Mouse (Mus musculus): Measurements from ENCODE around the gene Clstn3. TPM values are rescaled to one million over a fixed set of nuclear protein-coding genes. Genes with fewer than 3 reads are reported as not detected.
"Not testable (repeated sequence)": the region's sequence is repeated elsewhere in the genome, so short reads cannot be mapped to it uniquely, and the experiment has no call there.

Gene Clstn3
- polyA plus RNA-seq, 1 experiment from 2014 or later = 2.8 TPM

GRCm38 (mm10) chr6:124414927-124415325 lies 49.7 kb downstream of the Clstn3 start, which contains the start of gene Pex5:
Gene Pex5 (minus strand): TSS chr6:124415067.
- H3K4me1 ChIP-seq (ENCODE audit: control insufficient read depth, insufficient read depth, low read length) = peaks cover 7% of the 10 kb centered on the region; the same call in 1 of the 2 replicates
- no peaks in the 10 kb centered on the region for H3K9me3 ChIP-seq (ENCODE audit: control insufficient read depth, low read length)
- no peaks in the 10 kb centered on the region for H3K27me3 ChIP-seq (ENCODE audit: control insufficient read depth, insufficient read depth, low read length)
- peak within 1 kb of the TSS; percentile 84 for H3K9ac ChIP-seq (ENCODE audit: low read depth, low read length)
- WGBS = 1% methylated on average over 36 of the region's 36 CpGs
- peaks cover 20% of the 10 kb centered on the region for H3K36me3 ChIP-seq (ENCODE audit: control insufficient read depth, insufficient read depth, low read length)
- H3K4me3 ChIP-seq (ENCODE audit: low read length) = peak within 1 kb of the TSS; percentile 86
- ATAC-seq (ENCODE audit: low FRiP score, low TSS enrichment) = peak; percentile 95
- peak within 1 kb of the TSS; percentile 59 for H3K4me2 ChIP-seq (replicated peaks; ENCODE audit: low read depth, low read length)
- H3K27ac ChIP-seq (ENCODE audit: low read depth, low read length) = peak within 1 kb of the TSS; percentile 73

DNA sequence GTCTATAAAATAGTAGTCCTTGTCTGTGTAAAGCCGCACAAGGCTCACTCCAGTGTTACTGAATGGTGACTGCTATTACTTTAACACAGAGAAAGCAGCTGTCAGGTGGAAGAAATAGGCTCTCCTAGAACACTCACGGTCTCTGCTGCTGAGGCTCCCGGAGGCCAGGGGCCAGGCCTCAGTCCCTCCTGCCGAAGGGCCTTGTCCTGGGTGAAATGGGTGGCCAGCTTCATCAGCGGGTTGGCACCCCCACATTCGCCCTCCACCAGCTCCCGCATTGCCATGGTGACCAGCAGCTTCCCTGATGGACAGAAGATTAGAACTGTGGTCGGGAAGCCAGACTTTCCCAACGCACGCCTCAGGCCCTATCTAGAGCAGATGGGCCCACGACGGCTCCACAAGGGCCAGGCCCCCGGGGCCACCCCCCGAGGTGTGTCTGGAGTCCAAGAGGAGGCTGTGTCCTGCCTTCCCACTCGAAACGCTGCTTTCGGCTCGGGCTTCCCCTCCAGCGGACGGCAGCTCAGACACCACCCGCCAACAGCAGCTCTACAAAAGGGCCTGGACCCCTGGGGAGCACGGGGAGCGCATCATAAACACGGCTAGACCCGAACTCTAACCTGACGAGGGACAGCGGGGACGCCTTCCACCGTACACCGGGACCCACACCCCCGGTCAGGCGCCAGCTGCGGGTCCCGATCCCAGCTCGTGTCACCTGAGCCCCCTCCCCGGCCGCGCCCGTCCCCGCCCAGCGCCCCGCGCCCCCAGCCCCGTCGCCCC lies 50.3 kb downstream of the Clstn3 start:
- WGBS = 2% methylated on average over 43 of the region's 45 CpGs
- H3K27ac ChIP-seq (ENCODE audit: low read depth, low read length) = peak overlapping the region; percentile 73

DNA sequence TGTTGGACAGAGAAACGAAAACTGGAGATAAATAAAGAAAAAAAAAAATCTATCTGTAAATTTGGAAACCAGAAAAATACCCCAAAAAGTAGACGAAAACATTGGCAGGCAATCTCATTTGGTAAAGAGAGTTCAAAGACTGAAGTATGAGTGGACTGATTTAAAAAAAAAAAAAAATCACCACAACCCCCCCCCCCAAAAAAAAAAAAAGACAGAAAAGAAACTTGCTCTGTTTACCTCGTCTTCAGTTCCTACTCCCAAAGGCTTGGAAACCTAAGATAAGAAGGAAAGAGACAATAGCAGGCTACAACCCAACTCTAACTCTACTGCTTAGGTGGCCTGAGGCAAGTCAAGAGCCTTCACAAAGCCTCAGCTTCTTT lies 50.8 kb downstream of the Clstn3 start:
- no peaks in the 10 kb centered on the region for H3K9me3 ChIP-seq (ENCODE audit: control insufficient read depth, low read length)
- peaks cover 20% of the 10 kb centered on the region for H3K36me3 ChIP-seq (ENCODE audit: control insufficient read depth, insufficient read depth, low read length)
- H3K4me2 ChIP-seq (replicated peaks; ENCODE audit: low read depth, low read length) = peak overlapping the region; percentile 59
- H3K4me1 ChIP-seq (ENCODE audit: control insufficient read depth, insufficient read depth, low read length) = peaks cover 7% of the 10 kb centered on the region; the same call in 1 of the 2 replicates
- WGBS = 67% methylated on average over 3 of the region's 3 CpGs
- peak overlapping the region; percentile 86 for H3K4me3 ChIP-seq (ENCODE audit: low read length)
- H3K27me3 ChIP-seq (ENCODE audit: control insufficient read depth, insufficient read depth, low read length) = no peaks in the 10 kb centered on the region
- ATAC-seq (ENCODE audit: low FRiP score, low TSS enrichment) = no peak
- H3K9ac ChIP-seq (ENCODE audit: low read depth, low read length) = peak overlapping the region; percentile 84
- H3K27ac ChIP-seq (ENCODE audit: low read depth, low read length) = no peak overlapping the region; the same call in 1 of the 2 replicates

More for the DNA sequence above, 50.3 kb downstream of the Clstn3 start:
- Histone ChIP-seq H3K9me3 (ENCODE audit: control insufficient read depth, low read length) (no peaks in the 10 kb centered on the region), H3K9ac (ENCODE audit: low read depth, low read length) (peak overlapping the region; percentile 84), H3K4me1 (ENCODE audit: control insufficient read depth, insufficient read depth, low read length) (peaks cover 7% of the 10 kb centered on the region; the same call in 1 of the 2 replicates), H3K27me3 (ENCODE audit: control insufficient read depth, insufficient read depth, low read length) (no peaks in the 10 kb centered on the region), H3K36me3 (ENCODE audit: control insufficient read depth, insufficient read depth, low read length) (peaks cover 20% of the 10 kb centered on the region), H3K4me3 (ENCODE audit: low read length) (peak overlapping the region; percentile 86), H3K4me2 (replicated peaks; ENCODE audit: low read depth, low read length) (peak overlapping the region; percentile 59)
- ATAC-seq (ENCODE audit: low FRiP score, low TSS enrichment) = peak; percentile 73

- Histone ChIP-seq H3K27ac (ENCODE audit: low read depth, low read length) (no peak overlapping the region), H3K36me3 (ENCODE audit: control insufficient read depth, insufficient read depth, low read length) (peaks cover 56% of the 10 kb centered on the region), H3K27me3 (ENCODE audit: control insufficient read depth, insufficient read depth, low read length) (no peaks in the 10 kb centered on the region), H3K9ac (ENCODE audit: low read depth, low read length) (no peak overlapping the region), H3K4me2 (replicated peaks; ENCODE audit: low read depth, low read length) (no peak overlapping the region), H3K9me3 (ENCODE audit: control insufficient read depth, low read length) (no peaks in the 10 kb centered on the region), H3K4me1 (ENCODE audit: control insufficient read depth, insufficient read depth, low read length) (no peaks in the 10 kb centered on the region), H3K4me3 (ENCODE audit: low read length) (no peak overlapping the region)
- ATAC-seq (ENCODE audit: low FRiP score, low TSS enrichment) = no peak
- 92% methylated on average over 5 of the region's 5 CpGs for WGBS
Observed at GRCm38 (mm10) chr6:124408355-124408754, 56.2 kb downstream of the Clstn3 start.

DNA sequence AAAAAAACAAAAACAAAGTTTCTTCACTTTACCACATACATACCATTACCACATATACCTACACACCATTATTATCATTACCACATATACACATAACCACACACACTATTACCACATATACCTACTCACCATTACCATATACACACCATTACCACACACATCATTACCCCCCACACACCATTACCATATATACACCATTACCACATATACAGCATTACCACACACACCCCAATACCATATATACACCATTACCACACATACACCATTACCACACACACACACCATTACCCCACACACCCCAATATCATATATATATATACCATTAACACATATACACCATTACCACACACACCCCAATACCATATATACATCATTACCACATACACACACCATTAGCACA lies 57.4 kb downstream of the Clstn3 start:
- H3K4me3 ChIP-seq (ENCODE audit: low read length) = no peak overlapping the region
- no peaks in the 10 kb centered on the region for H3K27me3 ChIP-seq (ENCODE audit: control insufficient read depth, insufficient read depth, low read length)
- H3K9me3 ChIP-seq (ENCODE audit: control insufficient read depth, low read length) = no peaks in the 10 kb centered on the region
- no peak overlapping the region for H3K4me2 ChIP-seq (replicated peaks; ENCODE audit: low read depth, low read length)
- no peaks in the 10 kb centered on the region for H3K4me1 ChIP-seq (ENCODE audit: control insufficient read depth, insufficient read depth, low read length)
- no peak overlapping the region for H3K9ac ChIP-seq (ENCODE audit: low read depth, low read length)
- H3K36me3 ChIP-seq (ENCODE audit: control insufficient read depth, insufficient read depth, low read length) = peaks cover 60% of the 10 kb centered on the region
- no peak overlapping the region for H3K27ac ChIP-seq (ENCODE audit: low read depth, low read length)
- no peak for ATAC-seq (ENCODE audit: low FRiP score, low TSS enrichment)

GRCm38 (mm10) chr6:124406326-124406725 lies 58.3 kb downstream of the Clstn3 start:
- no peak for ATAC-seq (ENCODE audit: low FRiP score, low TSS enrichment)
- Histone ChIP-seq H3K27ac (ENCODE audit: low read depth, low read length) (no peak overlapping the region), H3K9ac (ENCODE audit: low read depth, low read length) (no peak overlapping the region), H3K4me3 (ENCODE audit: low read length) (no peak overlapping the region), H3K9me3 (ENCODE audit: control insufficient read depth, low read length) (no peaks in the 10 kb centered on the region), H3K4me2 (replicated peaks; ENCODE audit: low read depth, low read length) (no peak overlapping the region), H3K27me3 (ENCODE audit: control insufficient read depth, insufficient read depth, low read length) (no peaks in the 10 kb centered on the region), H3K4me1 (ENCODE audit: control insufficient read depth, insufficient read depth, low read length) (no peaks in the 10 kb centered on the region), H3K36me3 (ENCODE audit: control insufficient read depth, insufficient read depth, low read length) (peaks cover 58% of the 10 kb centered on the region)
- WGBS = 97% methylated on average over 10 of the region's 10 CpGs

DNA sequence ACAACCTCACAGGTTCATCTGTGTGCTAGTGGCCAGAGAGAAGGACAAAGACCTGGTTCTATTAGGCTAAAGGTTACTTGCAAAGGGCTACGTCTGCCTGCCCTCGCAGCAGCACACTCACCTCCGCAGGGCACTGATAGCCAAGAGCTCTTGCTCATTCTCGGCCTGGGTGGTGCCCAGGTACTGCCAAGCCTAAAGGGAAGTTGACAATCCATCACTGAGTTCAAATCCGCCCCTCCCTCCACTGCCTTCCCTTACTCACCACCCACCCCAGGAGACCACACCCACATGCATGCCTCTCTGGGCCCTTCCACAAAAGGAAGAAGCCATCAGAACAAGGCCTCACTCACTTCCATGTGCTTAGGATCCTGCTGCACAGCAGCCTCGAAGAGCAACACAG lies 64.9 kb downstream of the Clstn3 start:
- Histone ChIP-seq H3K4me2 (replicated peaks; ENCODE audit: low read depth, low read length) (no peak overlapping the region), H3K27me3 (ENCODE audit: control insufficient read depth, insufficient read depth, low read length) (no peaks in the 10 kb centered on the region), H3K4me3 (ENCODE audit: low read length) (no peak overlapping the region), H3K27ac (ENCODE audit: low read depth, low read length) (no peak overlapping the region), H3K4me1 (ENCODE audit: control insufficient read depth, insufficient read depth, low read length) (no peaks in the 10 kb centered on the region), H3K36me3 (ENCODE audit: control insufficient read depth, insufficient read depth, low read length) (peaks cover 80% of the 10 kb centered on the region), H3K9me3 (ENCODE audit: control insufficient read depth, low read length) (no peaks in the 10 kb centered on the region), H3K9ac (ENCODE audit: low read depth, low read length) (no peak overlapping the region)
- WGBS = 96% methylated on average over 6 of the region's 6 CpGs
- ATAC-seq (ENCODE audit: low FRiP score, low TSS enrichment) = no peak

DNA sequence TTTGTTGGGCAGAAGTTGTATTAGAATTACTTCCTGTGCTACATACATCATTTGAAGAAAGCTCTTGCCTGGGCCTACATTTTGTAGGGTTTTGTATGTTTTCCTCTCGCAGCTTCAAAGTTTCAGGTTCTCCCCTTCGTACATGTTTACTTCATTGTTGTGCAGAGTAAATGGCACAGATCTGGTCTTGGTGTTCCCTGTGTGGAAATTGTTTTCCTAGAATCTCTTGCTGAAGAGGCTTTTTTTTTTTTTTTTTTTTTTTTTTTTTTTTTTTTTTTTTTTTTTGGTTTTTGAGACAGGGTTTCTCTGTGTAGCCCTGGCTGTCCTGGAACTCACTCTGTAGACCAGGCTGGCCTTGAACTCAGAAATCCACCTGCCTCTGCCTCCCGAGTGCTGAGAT lies 69.6 kb downstream of the Clstn3 start:
- not testable (repeated sequence) for H3K27me3 ChIP-seq (ENCODE audit: control insufficient read depth, insufficient read depth, low read length); H3K4me3 ChIP-seq (ENCODE audit: low read length); H3K4me1 ChIP-seq (ENCODE audit: control insufficient read depth, insufficient read depth, low read length); H3K9me3 ChIP-seq (ENCODE audit: control insufficient read depth, low read length); H3K4me2 ChIP-seq (replicated peaks; ENCODE audit: low read depth, low read length); ATAC-seq (ENCODE audit: low FRiP score, low TSS enrichment); H3K27ac ChIP-seq (ENCODE audit: low read depth, low read length); H3K9ac ChIP-seq (ENCODE audit: low read depth, low read length)
- WGBS = 93% methylated on average over 3 of the region's 3 CpGs
- H3K36me3 ChIP-seq (ENCODE audit: control insufficient read depth, insufficient read depth, low read length) = peaks cover 39% of the 10 kb centered on the region

Measured in kidney, embryonic 14.5 days (tissue).